Comparison of ENCODE assay signal across 28 mouse cellular contexts in the genomic region with DNA sequence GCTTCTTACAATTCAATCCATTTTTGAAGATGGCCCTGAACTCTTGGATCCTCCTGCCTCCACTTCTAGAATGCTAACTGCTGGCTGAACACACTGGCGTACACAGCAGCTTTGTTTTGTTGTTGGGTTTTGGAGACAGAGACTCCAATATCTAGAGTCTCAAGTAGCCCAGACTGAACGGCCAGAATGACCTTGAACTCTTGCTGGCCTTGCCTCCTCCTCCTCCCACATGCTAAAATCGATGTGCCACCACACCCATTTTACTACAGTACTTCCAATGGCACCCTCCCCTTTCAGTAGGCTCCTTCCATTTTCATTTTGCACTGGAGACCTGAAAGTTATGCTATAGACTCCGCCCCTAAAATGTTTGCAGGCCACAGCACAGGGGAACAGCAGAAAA. TPM values are rescaled to one million over a fixed set of nuclear protein-coding genes. Genes with fewer than 3 reads are reported as not detected.
DNase-seq lines count a peak whose midpoint lies in the region; ATAC-seq and TF ChIP-seq lines count a peak whose summit lies in the region.
"Had no signal": no experiment of that assay in that cellular context is flagged by ENCODE, and none has a peak within 500 bp of the region (broad histone marks: within the 10 kb centered on the region; RNA-seq: fewer than 3 reads in every experiment).

No protein-coding gene starts in this region.

- WGBS in liver, adult 2 months, result 51% methylated on average over 4 of the region's 4 CpGs
- 73% methylated on average over 4 of the region's 4 CpGs for WGBS in liver, embryonic 11.5 days
- 58% methylated on average over 4 of the region's 4 CpGs for WGBS in large intestine, adult 2 months
- 90% methylated on average over 4 of the region's 4 CpGs for WGBS in forebrain, embryonic 14.5 days

- H3K9me3 ChIP-seq in liver, embryonic 11.5 days (ENCODE audit: control insufficient read depth, low read length), result no peaks in the 10 kb centered on the region
- no peaks in the 10 kb centered on the region for H3K9me3 ChIP-seq in forebrain, embryonic 14.5 days (replicated peaks; ENCODE audit: control insufficient read depth, low read length)
- H3K9me3 ChIP-seq: embryonic facial prominence, embryonic 12.5 days; forebrain, embryonic 10.5 days; hindbrain, embryonic 12.5 days; kidney, embryonic 15.5 days; midbrain, embryonic 13.5 days had no signal

- H3K9ac ChIP-seq in liver, adult 2 months (ENCODE audit: low read depth, low read length), result no peak overlapping the region
- no peak overlapping the region for H3K9ac ChIP-seq in liver, embryonic 11.5 days (ENCODE audit: low read depth, low read length)
- no peak overlapping the region for H3K9ac ChIP-seq in forebrain, embryonic 14.5 days (ENCODE audit: low read length)
- H3K9ac ChIP-seq: embryonic facial prominence, embryonic 12.5 days; hindbrain, embryonic 12.5 days; kidney, embryonic 15.5 days; liver, embryonic 14.5 days; midbrain, embryonic 13.5 days had no signal

- TF ChIP-seq POLR2A in liver, adult 2 months (IDR thresholded peaks at IDR 0.05; ENCODE audit: extremely low read depth, insufficient read depth, low read length), result no peak

- no peaks in the 10 kb centered on the region for H3K36me3 ChIP-seq in liver, adult 2 months (ENCODE audit: control insufficient read depth, insufficient read depth, low read length)
- H3K36me3 ChIP-seq in liver, embryonic 11.5 days (ENCODE audit: control insufficient read depth, insufficient read depth, low read length), result no peaks in the 10 kb centered on the region
- no peaks in the 10 kb centered on the region for H3K36me3 ChIP-seq in forebrain, embryonic 14.5 days (ENCODE audit: control insufficient read depth, insufficient read depth, low read length)
- H3K36me3 ChIP-seq: embryonic facial prominence, embryonic 12.5 days; hindbrain, embryonic 12.5 days; kidney, embryonic 15.5 days; midbrain, embryonic 13.5 days had no signal

- H3K4me2 ChIP-seq in liver, embryonic 11.5 days, result no peak overlapping the region
- H3K4me2 ChIP-seq in forebrain, embryonic 14.5 days (ENCODE audit: low read length), result no peak overlapping the region
- H3K4me2 ChIP-seq: embryonic facial prominence, embryonic 12.5 days; hindbrain, embryonic 12.5 days; kidney, embryonic 15.5 days; midbrain, embryonic 13.5 days had no signal

- peak; percentile 44 for DNase-seq in liver, adult 2 months (ENCODE audit: extremely low read depth, low read depth, low spot score)
- DNase-seq in liver, embryonic 11.5 days (ENCODE audit: low spot score), result no peak
- DNase-seq in R1 (ENCODE audit: low read depth, low spot score), result peak; percentile 91
- peak; percentile 37 for DNase-seq in large intestine, adult 2 months (ENCODE audit: low read depth, low spot score)
- no peak for DNase-seq in c-Kit-positive CD71-positive TER-119-positive erythroid progenitor cells, embryonic 14.5 days (ENCODE audit: low spot score)
- no peak for DNase-seq in gastrocnemius, postnatal 25 days
- DNase-seq in forebrain, embryonic 14.5 days (ENCODE audit: low spot score), result no peak
- DNase-seq: adrenal gland, adult 2 months; B cell, adult 2 months; cerebellum, adult 8-10 months; cerebellum, postnatal 25 days; heart, postnatal 36 days; kidney, adult 11 months; layer of hippocampus, postnatal 36 days; lung, adult 2 months; thymus, adult 2 months; thymus, postnatal 36 days had no signal

- TF ChIP-seq CTCF in liver, adult 2 months (IDR thresholded peaks at IDR 0.05; ENCODE audit: low read depth, low read length), result no peak

- H3K27me3 ChIP-seq in liver, adult 2 months (ENCODE audit: control insufficient read depth, insufficient read depth, low read length), result no peaks in the 10 kb centered on the region
- H3K27me3 ChIP-seq in liver, embryonic 11.5 days (replicated peaks; ENCODE audit: control insufficient read depth, insufficient read depth, low read length), result peaks cover under 1% of the 10 kb centered on the region; the same call in 1 of the 2 replicates
- no peaks in the 10 kb centered on the region for H3K27me3 ChIP-seq in forebrain, embryonic 14.5 days (replicated peaks; ENCODE audit: control insufficient read depth, insufficient read depth, low read length)
- H3K27me3 ChIP-seq: midbrain, embryonic 13.5 days had no signal

- no peak for ATAC-seq in liver, embryonic 11.5 days (replicated peaks; ENCODE audit: low FRiP score)
- no peak for ATAC-seq in forebrain, embryonic 14.5 days
- ATAC-seq: activated CD4-positive, CD25-positive, alpha-beta regulatory T cell, adult 4 months; forebrain, embryonic 16.5 days; hindbrain, postnatal 0 days; midbrain, embryonic 13.5 days had no signal

- peaks cover 12% of the 10 kb centered on the region; the same call in 1 of the 2 replicates for H3K79me2 ChIP-seq in liver, adult 2 months (ENCODE audit: control insufficient read depth, insufficient read depth, low read length)

- H3K4me1 ChIP-seq in liver, adult 2 months (ENCODE audit: control insufficient read depth, insufficient read depth, low read length), result peaks cover 8% of the 10 kb centered on the region
- H3K4me1 ChIP-seq in liver, embryonic 11.5 days (replicated peaks; ENCODE audit: control insufficient read depth, insufficient read depth, low read length), result no peaks in the 10 kb centered on the region
- peaks cover 4% of the 10 kb centered on the region; the same call in 1 of the 2 replicates for H3K4me1 ChIP-seq in forebrain, embryonic 14.5 days (ENCODE audit: control insufficient read depth, insufficient read depth, low read length)
- H3K4me1 ChIP-seq: embryonic facial prominence, embryonic 12.5 days had no signal

- H3K4me3 ChIP-seq in liver, adult 2 months (ENCODE audit: insufficient read depth, low read depth, low read length), result no peak overlapping the region
- H3K4me3 ChIP-seq in liver, embryonic 11.5 days (ENCODE audit: low read depth, low read length), result no peak overlapping the region
- no peak overlapping the region for H3K4me3 ChIP-seq in forebrain, embryonic 14.5 days (ENCODE audit: low read depth, low read length)
- H3K4me3 ChIP-seq: embryonic facial prominence, embryonic 12.5 days; forebrain, embryonic 10.5 days; gastrocnemius, adult 2 months; hindbrain, embryonic 12.5 days; kidney, embryonic 15.5 days; midbrain, embryonic 13.5 days had no signal

- no peak overlapping the region for H3K27ac ChIP-seq in liver, adult 2 months (replicated peaks; ENCODE audit: insufficient read depth, low read depth, low read length)
- H3K27ac ChIP-seq in liver, embryonic 11.5 days (ENCODE audit: low read depth, low read length), result no peak overlapping the region
- no peak overlapping the region for H3K27ac ChIP-seq in forebrain, embryonic 14.5 days (ENCODE audit: low read depth, low read length)
- H3K27ac ChIP-seq: embryonic facial prominence, embryonic 12.5 days; forebrain, embryonic 10.5 days; gastrocnemius, adult 2 months; hindbrain, embryonic 12.5 days; hindbrain, postnatal 0 days; kidney, embryonic 15.5 days; liver, embryonic 14.5 days; macrophage; midbrain, embryonic 13.5 days had no signal

RNA-seq across cellular contexts. Expression of gene Plekha7, which starts 7.0 kb away (rescaled TPM):
- 2.2 and 2.3 TPM in 2 replicates for total RNA-seq in liver, adult 2 months (2014; rRNA removed)
- 2.7 and 2.9 TPM in 2 replicates for polyA plus RNA-seq in liver, adult 2 months (2012; rRNA removed)
- 4.9 and 7.9 TPM in 2 replicates for polyA plus RNA-seq in liver, embryonic 11.5 days (2014; fragmentation: Nextera tagmentation; extraction: Ambion mirVana)
- polyA plus RNA-seq in large intestine, adult 2 months (2012; rRNA removed), result 19.3 and 31.4 TPM in 2 replicates
- total RNA-seq in gastrocnemius, postnatal 25 days (2021), result 1 to 10 TPM; 1.4 to 1.7 TPM
- 3.1 and 4.7 TPM in 2 replicates for polyA plus RNA-seq in forebrain, embryonic 14.5 days (2014; fragmentation: Nextera tagmentation; extraction: Ambion mirVana)

RNA-seq across cellular contexts. Expression of gene Rps13, which starts 32.9 kb away (rescaled TPM):
- 125 and 171 TPM in 2 replicates for total RNA-seq in liver, adult 2 months (2014; rRNA removed)
- polyA plus RNA-seq in liver, adult 2 months (2012; rRNA removed), result 107 and 198 TPM in 2 replicates
- polyA plus RNA-seq in liver, embryonic 11.5 days (2014; fragmentation: Nextera tagmentation; extraction: Ambion mirVana), result 1,069 and 1,113 TPM in 2 replicates
- polyA plus RNA-seq in large intestine, adult 2 months (2012; rRNA removed), result 126 and 130 TPM in 2 replicates
- total RNA-seq in gastrocnemius, postnatal 25 days (2021), result 100 to 1,000 TPM; 232 to 233 TPM
- polyA plus RNA-seq in forebrain, embryonic 14.5 days (2014; fragmentation: Nextera tagmentation; extraction: Ambion mirVana), result 533 and 675 TPM in 2 replicates

Comparison
In these comparisons a context has a peak if more than half of its experiments do, and no peak if none do; other contexts are left out.
1. DNase-seq: peak in liver, adult 2 months (single experiment), R1 (single experiment) and large intestine, adult 2 months (single experiment); none in liver, embryonic 11.5 days (single experiment), c-Kit-positive CD71-positive TER-119-positive erythroid progenitor cells, embryonic 14.5 days (single experiment), gastrocnemius, postnatal 25 days (single experiment) and forebrain, embryonic 14.5 days (single experiment).